Mouse (Mus musculus) thymus, adult 2 months (tissue): ENCODE results near the gene Sh2d1b1.

Source experiments
- CTCF ChIP-seq: fragments of 200-500 bp; IDR thresholded peaks from 2 replicates; pipeline ENCODE4 v1.5.1; 2012; ENCODE audit warnings: mild to moderate bottlenecking, control low read depth, low read length, moderate library complexity, borderline replicate concordance; ENCODE audit not compliant: control insufficient read depth, poor library complexity, insufficient read depth; ENCODE audit errors: extremely low read depth
- POLR2A ChIP-seq: fragments of 200-500 bp; IDR thresholded peaks from 2 replicates; pipeline ENCODE4 v1.6.1; 2012; ENCODE audit warnings: mild to moderate bottlenecking, low read length, control low read depth, moderate library complexity; ENCODE audit not compliant: control insufficient read depth, poor library complexity, insufficient read depth; ENCODE audit errors: extremely low read depth

DNA sequence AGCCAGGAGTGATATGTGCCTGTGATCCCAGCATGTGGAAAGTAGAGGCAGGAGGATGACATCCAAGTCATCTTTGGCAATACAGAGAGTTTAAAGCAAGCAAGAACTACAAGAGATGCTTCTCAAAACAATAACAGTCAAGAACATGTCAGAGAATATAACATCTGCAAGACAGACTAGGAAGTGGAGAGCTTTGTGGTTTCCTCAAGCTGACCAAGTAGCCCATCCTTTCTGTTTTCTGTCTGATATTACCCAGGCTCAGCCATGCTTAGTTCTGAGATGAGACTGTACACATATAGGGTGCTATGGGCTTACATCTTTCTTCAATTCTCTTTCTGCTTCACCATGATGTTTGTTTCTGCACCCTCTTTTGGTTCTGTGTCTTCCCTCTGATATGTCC, 3.9 kb upstream of the Sh2d1b1 start:
- TF ChIP-seq CTCF (no peak), POLR2A (no peak)
